Mouse (Mus musculus): ENCODE results near the gene Tsc22d4.
"Not testable (repeated sequence)": the region's sequence is repeated elsewhere in the genome, so short reads cannot be mapped to it uniquely, and the experiment has no call there.

The Tsc22d4 gene

DNA sequence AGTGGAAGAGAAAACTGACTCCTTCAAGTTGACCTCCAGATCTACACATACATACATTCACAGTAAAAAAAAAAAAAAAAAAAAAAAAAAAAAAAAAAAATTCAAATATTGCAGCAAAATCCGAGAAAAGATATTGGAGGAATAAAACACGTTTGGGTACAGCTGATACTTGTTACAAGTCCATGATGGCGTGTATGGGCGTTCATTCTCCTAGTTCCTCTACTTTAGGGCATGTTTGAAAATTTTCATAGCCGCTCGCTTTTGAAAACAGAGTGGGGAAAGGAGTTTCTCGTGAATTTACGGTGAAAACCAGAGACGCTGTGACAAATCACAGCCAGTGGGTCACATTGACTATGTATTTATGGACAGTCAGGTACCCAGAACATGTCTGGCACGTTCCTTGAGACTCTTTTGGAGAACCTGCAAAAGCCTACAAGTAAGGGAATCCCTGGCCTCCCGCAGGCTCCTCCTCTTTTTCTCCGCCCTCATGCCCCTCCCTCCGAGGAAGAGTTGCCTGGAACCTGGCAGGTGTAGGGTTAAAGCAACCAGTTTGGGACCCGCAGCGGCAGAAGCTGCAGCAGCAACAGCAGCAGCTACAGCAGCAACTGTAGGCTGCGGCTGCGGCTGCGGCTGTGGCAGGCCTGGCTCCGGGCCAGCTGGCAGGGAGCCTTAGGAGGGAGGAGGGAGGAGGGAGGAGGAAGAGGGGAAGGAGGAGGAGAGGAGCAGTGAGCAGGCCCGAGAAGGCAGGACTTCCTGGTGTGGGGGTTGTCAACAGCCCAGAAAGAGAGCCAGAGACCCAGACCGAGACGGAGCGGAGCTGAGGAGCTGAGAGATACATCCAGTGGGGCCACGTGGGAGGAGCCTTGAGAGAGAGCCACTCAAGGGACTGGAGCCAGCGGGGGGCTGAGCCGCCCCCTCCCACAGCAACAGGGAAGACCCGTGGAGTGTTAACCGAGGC lies at the start of gene Tsc22d4:
TSS of gene Tsc22d4 (plus strand) at position 517 of the 958 bp plus-strand sequence.
- peak; percentile 91 for DNase-seq (ENCODE audit: low spot score)

DNA sequence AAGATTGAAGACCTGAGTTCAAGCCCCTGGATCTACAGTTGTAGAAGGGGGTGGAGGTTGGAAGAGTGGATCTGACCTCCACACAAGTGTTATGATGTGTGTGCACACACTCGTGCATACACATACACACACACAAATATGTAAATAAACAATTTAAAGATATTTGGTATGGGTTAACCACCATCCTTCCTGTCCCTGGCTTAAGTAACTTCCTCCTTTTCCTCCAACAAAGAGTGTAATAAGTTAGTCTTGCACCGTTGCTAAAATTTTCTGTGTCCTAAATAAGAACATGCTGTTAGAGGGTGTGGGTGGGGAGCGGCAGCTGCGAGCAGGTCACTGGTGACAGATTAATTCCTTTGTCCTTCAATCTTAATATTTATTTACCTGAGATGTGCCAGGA lies 49.6 kb upstream of the Tsc22d4 start:
- no peak for DNase-seq (ENCODE audit: low spot score)

DNA sequence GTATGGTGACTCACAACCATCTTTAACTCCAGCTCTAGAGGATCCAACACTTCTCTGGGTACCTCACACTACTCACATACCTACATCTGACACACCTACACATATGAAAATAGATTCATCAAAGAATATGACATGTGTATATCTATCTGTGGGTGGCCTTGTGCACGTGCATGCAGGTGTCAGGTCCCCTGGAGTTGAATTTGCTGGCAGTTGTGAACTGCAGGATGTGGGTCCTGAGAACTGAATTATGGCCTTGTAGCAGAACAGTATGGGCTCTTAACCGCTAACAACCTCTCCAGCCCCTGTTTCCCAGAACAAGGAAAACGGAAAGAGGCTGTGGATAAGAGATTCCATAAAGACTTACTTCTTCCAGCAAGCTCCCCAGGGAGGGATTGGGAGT lies 46.5 kb upstream of the Tsc22d4 start:
- no peak for DNase-seq (ENCODE audit: low spot score)

DNA sequence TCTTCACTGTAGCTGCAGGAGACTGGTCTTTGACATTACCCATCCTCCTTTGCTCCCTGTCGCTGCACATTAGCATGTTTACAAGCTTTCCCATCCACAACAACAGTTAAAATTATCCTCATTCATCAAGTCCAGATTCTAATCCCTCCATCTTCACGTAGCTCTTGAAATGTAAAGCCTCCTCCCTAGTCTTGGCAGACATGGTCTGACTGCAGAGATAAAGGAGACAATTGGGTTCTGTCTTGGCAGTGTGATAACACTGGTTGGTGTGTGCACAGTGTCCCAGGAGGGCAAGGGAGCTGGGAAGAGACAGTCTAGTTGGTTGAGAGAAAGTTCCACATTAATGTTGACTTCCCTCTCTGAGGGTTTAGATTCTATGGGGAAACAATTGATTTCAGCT lies 45.7 kb upstream of the Tsc22d4 start:
- no peak for DNase-seq (ENCODE audit: low spot score)

DNA sequence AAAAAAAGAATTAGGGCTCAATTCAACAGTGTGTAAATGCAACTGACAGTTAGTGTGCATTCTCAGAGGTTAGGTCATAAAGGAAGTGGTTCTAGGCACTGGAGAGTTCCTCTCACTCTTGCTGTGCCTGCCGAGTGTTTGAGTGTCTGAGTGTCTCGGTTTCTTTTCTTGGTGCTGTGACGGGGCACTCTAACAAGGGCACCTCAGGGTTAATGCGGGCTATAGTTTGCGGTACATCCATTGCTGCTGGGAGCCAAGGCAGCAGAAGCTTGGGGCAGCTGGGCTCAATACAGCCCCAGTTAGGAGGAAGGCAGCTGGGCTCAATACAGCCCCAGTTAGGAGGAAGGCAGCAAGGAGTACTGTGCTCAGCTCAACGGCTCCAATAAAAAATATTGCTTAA lies 40.3 kb upstream of the Tsc22d4 start:
- no peak for DNase-seq (ENCODE audit: low spot score)

DNA sequence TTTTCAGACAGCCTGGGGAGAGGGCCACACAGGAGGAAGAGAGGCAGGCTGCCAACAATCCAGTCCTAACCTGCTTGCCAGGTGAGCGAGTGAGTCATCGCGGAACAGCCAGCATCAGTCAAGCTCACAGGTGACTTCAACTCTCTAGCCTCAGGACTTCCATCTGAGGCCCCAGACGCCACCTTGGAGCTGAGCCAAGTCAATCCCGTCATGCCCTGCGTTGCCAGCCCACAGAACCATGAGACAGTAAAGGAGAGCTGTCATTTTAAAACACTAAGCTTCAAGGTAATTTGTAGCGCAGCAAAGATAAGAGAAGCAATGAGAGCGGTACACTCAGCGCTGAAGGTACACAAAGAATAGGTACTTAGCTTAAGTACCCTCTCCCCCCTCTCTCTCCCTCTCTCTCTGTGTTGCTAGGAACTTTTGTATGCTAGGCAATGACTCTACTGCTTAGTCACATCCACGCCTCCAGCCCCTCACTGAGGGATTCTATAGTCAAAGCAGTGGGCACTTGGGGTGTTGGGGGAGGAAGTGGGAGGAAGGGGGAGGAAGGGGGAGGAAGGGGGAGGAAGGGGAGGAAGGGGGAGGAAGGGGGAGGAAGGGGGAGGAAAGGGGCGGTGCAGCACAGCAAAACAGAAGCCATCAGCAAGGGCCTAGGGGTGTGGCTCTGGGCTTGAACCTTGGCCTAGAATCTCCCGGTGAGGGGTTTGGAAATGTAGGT lies 38.5 kb upstream of the Tsc22d4 start:
- peak; percentile 70 for DNase-seq (ENCODE audit: low spot score)

DNA sequence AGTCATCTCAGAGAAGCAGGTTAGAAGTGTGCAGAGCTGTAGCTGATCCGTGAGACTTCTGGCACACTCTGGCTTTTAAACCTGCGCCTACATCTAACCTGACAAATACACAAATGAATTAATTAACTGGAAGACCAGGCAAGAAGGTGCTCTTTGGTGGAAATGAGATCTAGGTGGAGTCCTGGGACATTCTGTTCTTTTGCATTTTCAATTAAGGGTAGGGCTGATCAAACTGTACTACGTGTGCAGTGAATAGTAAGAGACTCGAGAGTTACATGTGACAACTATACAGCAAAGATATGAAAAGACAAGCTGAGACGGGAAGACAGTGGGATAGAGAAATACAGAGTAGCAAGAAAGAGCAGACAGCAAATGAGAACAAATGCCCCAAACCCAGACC lies 32.1 kb upstream of the Tsc22d4 start:
- no peak for DNase-seq (ENCODE audit: low spot score)

DNA sequence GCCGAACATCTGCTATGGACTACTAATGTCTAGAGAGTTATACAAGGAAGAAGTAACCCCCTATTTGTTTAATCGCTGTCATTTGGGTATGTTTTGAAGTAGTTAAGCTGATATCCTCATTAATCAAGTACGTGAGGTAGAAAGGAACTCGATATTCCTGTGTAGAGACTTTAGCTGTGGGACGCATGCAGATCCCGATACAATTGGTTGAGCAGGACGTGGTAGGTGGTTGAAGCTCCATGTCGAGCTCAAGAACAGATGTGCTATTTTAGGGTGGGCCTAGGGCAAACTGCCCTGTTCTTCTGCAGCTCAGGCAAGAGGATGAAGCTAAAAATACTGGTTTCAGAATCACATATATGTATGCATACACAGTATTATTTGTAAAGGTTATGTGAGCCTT lies 29.8 kb upstream of the Tsc22d4 start:
- no peak for DNase-seq (ENCODE audit: low spot score)

DNA sequence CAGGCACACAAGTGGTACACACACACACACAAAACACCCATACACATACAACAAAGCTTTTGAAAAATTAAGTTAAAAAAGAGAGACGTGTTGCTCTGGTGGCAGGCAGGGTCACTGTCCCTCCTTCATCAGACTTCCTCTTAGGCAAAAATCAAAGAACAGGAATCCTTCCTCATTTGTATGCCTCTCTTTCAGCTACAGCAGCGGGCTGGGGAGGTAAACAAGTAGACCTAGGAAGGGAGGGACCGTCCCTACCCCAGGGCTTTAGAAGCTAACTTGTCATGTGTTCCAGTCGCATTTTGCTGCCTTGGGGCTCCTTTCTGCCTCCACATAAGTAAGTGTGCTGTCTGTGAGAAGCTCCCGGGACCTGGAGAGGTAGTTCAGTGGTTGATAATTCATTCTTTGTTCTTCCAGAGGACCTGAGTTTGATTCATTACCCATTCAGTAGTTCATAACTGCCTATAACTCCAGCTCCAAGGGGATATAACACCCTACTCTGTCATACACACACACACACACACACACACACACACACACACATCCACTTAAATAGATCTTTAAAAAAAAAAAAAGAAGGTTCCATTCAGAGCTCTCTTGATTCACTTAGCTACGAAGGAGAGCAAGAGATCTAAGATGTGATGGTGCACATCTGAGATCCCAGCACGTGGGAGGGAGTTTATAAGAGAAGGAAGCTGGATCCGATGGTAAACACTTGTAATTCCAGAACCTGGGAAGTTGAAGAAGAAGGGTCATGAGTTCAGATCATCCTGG lies 27.3 kb upstream of the Tsc22d4 start:
- no peak for DNase-seq (ENCODE audit: low spot score)

DNA sequence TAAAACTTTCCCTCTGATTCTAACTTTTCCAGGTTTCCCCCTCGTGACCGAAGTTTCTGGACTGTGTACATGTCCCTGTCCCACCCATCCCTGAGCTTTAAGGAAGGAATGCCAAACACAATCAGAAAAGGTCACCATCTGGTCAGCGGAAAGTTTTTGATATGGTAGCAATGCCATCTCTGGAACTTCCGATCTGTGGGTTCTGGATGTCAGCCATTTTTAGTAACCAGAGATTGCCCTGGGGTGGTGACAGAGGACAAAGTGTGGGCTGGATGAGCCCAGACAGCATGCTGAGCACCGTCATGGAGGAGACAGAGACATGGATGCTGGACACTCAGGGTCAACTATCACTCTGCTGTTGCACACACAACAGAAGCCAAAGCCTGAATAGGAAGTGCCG lies 26.4 kb upstream of the Tsc22d4 start:
- DNase-seq (ENCODE audit: low spot score): no peak

DNA sequence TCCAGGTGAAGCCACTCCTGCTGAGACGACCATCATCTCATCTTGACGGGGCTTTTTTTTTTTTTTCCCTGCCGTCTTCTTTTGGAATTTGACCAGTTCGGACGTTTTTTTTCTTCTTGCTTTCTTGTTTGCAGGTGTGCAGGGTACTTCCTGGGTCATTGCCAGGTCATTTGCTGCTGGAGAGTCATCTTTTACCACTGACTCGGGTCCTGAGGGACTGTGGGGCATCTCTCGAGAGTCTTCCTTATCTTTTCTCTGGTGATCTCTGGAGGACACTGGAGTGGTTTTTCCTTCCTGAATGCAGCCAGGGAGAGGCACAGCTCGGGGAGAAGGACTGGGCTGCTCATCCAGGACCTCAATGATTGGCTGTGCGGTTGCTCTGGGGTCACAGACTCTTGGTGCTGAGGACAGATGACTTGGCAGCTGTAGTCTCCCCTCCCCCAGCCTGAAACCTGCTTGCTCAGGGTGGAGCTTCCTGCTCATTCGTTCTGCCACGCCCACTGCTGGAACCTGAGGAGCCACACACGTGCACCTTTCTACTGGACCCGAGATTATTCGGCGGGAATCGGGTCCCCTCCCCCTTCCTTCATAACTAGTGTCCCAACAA lies 24.9 kb upstream of the Tsc22d4 start:
- DNase-seq (ENCODE audit: low spot score): not testable (repeated sequence)

DNA sequence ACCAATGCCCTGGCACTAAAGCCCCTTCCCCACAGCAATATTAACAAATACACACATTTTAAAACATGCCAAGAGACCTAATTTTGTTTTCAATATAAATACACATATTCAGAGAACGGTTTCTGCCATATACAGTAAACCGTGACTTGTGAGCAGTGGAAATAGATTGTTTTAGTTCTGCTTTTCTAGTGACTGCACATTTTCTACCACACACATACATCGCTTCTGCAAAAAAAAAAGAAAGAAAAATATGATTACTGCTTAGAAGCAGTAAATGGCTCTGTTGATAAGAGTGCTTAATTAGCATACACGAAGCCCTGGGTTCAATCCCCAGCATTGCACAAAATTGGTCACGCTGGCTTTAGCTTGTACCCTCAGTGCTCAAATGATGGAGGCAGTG lies 21.7 kb upstream of the Tsc22d4 start:
- DNase-seq (ENCODE audit: low spot score): no peak

DNA sequence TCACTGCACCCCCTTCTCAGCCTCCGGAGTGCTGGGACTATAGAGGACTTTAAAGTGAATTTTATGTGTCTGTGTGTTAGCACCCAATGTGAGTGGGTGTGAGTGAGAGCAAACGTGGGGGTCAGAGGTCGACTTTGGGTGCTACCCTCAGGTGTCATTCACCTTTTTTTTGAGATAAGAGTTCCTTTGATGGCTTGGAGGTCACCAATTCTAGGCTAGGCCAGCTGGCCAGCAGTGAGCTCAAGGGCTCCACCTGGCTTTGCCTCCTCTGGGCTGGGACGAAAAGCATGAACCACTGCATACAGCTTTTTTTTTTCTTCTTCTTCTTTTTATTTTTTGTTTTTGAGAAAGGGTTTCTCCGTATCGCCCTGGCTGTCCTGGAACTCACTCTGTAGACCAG lies 18.8 kb upstream of the Tsc22d4 start:
- no peak for DNase-seq (ENCODE audit: low spot score)

DNA sequence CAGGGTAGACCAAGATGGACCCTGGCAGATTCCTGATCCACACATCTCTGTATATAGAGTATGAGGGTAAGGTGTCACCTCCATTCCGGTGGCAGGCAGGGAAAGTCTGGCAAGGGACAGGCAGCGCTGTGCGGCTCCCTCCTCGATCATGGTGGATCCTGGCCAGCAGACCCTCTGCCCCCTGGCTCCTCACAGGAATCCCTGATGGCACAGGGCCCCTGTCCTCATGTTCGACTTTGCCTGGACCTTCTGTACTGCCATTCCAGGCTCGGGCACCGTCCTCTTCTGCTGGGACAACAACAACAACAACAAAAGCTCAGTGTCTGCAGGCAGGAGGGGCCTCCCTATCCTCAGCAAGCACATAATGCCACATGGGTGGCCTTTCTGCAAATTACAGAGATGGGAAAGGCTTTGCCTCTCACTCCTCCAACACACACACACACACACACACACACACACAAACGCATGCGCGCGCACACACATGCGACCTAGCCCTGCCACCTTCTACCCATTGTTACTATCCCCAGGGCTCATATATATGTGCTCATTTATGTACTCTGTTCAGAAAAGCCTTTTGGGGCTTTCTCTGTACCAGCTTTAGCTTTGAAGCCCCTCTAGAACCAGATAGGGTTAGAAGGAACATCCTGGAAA lies 11.8 kb upstream of the Tsc22d4 start:
- DNase-seq (ENCODE audit: low spot score): no peak

DNA sequence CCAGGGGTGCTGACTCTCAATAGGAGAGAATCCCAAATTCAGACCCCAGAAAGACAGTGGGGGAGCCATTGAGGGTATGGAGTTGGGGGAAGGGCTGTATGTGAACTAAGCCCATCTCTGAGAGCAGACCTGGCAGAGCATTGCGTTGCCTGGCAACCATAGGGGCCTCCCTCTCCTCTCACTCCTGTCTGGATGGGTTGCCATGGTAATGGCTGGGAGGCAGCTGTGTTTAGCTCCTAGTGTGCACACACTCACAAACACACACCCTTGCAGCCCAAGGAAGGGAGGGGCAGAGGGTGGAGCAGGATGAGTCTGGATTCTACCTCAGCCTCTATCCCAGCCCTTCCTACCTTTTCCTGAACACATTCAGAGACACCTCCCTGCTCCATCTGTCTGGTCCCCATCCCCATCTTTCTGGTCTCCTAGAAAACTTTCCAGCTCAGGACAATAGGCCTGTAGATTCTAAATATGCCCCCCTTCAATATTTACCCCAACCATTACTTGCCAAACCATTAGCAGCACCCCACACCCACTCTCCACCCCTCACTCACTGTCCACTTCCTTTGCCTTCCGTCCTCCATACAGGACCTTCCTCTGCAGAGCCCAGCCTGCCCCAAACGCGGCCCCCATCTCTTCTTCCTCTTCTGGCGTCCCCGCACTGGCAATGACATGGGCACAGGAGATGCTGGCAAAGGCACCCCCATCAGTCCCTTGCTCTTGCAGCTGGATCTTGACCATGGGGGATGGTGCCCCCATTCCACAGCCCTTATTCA lies 11.1 kb upstream of the Tsc22d4 start:
- DNase-seq (ENCODE audit: low spot score): no peak

DNA sequence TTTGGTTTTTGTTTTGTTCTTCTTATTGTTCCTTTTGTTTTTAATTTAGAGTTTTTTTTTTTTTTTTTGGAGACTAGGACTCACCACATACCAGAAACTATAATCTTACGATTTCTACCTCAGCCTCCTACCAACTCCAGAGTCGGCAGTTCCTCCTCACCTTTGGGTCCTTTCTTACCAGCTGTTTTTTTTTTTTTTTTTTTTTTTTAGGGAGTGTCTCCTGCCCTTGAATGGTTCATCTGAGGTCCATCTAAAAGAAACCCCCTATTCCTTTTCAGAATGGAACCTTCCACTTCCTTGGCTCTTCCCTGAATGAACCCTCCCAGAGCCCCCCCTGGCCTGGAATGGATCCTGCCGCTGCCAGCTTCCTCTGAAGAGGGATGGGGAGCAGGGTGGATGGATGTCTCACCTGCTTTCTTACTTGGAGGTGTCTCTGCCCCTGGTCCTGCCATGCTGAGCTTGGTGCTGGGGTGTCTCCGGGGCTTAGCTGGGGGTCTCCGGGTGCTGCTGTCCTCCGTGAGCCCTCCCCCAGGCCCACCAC lies 8.1 kb upstream of the Tsc22d4 start:
- no peak for DNase-seq (ENCODE audit: low spot score)

DNA sequence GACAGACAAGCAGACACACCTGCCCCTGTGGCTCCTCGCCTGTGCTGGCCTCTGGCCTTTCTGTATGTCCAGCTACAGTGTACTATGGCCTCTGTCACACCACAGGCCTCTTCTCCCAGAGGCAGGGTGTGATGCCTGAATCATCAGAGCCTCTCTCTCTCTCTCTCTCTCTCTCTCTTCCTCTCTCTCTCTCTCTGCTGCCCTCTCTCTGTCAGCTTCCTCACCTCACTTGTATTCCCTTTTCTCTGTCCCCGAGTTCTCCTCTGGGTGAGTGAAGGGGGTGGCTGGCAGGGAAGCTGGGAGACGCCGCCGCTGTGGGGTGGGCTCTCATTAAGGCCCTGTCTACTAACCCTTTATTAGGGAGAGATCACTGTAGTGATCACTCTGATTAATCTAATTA lies 7.0 kb upstream of the Tsc22d4 start:
- DNase-seq (ENCODE audit: low spot score): no peak

DNA sequence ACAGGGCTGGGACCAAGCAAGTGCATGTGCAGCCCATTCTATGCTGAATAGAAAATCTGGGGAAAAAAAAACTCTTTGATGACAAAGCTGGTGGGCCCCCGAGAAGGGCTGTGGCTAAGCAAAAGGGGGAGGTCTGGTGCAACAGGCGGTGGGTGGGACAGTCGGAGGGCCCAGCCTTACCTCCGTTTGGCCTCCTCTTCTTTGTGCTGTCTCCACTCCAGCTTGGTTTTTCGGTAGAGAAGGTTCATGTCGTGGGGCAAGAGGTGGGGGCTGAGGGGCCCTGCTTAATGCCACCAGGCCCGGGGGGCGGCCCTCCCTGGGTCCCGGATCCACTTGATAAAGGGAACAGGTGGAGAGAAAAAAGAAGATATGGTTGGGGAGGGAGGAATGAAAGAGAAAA lies 6.1 kb upstream of the Tsc22d4 start:
- no peak for DNase-seq (ENCODE audit: low spot score)

DNA sequence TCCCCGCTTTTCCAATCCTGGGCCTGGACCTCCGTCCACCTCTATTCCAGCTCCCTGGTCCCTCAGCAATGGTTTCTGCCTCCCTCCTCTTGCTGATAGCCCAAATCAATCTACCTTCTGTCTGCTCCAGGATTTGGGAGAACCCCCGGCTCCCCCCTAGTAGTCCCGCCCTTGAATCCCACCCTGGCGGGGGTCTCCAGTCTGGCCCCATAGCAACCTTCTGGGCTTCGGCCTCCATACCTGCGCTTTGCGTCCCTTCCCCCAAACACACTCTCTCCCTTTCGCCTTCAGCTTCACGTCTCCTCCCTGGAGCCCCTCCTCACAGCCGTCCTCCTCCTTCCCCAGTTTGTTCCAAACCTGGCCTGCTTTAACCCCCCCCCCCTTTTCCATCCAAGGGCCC lies 5.0 kb upstream of the Tsc22d4 start:
- DNase-seq (ENCODE audit: low spot score): no peak

Data from testis, postnatal 14 days (tissue).